Mouse (Mus musculus) erythroblast, embryonic 14.5 days (primary cell): Measurements from ENCODE around the gene Usp36.

Source experiments
- GATA1 ChIP-seq: IDR thresholded peaks from 2 replicates; pipeline ENCODE4 v1.6.1; 2012; ENCODE audit warnings: low read length, inconsistent platforms, mixed read lengths
- TAL1 ChIP-seq: IDR thresholded peaks from 3 replicates; pipeline ENCODE4 v1.6.1; 2012; ENCODE audit warnings: low read length, inconsistent platforms, mixed read lengths

DNA sequence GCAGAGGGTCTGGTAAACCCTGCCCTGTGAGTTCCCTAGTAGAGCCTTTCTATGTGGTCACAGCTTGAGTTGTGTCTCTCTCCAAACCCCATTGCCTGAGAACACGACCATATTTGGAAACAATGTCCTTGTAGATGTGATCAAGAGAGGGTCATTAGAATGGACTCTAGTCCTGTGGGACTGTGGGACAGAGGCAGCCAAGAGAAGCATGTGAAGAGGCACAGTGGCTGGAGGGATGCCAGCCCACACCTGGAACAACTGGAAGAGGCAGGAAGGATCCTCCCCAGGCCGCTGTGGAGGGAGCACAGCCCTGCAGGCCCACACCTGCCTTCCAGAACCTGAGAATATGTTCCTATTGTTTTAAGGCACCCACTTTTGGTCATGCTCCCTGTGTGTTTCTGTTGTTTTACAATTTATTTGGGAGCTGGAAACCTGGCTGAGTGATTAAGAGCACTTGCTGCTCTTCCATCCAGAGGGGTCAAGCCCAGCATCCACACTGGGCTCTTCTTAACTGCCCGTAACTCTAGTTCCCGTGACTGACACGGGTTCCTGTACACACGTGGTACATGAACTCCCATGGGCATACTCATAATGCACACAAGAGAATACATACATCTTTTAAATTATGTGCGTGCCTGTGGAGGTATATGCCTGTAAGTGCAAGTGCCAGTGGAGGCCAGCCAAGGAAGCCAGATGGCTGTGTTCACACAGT is 36.4 kb downstream of the Usp36 start:
- TF ChIP-seq TAL1 (no peak), GATA1 (no peak)
